Mouse (Mus musculus): Measurements from ENCODE around the gene Fate1. TPM values are rescaled to one million over a fixed set of nuclear protein-coding genes. Genes with fewer than 3 reads are reported as not detected.
"Not testable (repeated sequence)": the region's sequence is repeated elsewhere in the genome, so short reads cannot be mapped to it uniquely, and the experiment has no call there.

Fate1 gene
- polyA plus RNA-seq (2012; ENCODE audit: insufficient read depth, insufficient read length, missing spikeins) = not detected in 2 replicates

DNA sequence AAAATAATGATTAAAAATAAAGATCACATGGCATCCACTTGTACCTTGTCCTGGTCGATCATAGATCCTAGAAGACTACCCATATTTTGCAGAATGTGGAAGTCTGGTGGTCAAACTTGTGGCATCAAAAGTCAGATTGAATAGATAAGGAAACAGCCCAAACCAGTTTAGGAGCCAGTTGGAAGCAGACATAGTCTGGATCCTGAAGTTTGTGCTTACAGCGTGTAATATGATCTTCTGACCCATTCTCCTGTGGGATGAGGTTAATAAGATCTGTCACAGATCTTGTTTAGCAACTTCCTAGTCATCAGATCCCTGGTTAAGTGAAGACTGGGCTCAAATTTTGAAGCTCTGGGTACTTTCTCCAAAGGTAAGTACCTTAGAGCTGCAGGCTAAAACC, at the start of gene Fate1:
TSS of gene Fate1 (plus strand) at position 301 of the 400 bp plus-strand sequence.
- Histone ChIP-seq H3K27ac (ENCODE audit: insufficient read depth, low read depth, low read length) (no peak within 1 kb of the TSS), H3K4me3 (ENCODE audit: insufficient read depth, low read length) (no peak within 1 kb of the TSS), H3K4me1 (ENCODE audit: control insufficient read depth, insufficient read depth, low read length) (no peaks in the 10 kb centered on the region)
- TF ChIP-seq POLR2A (IDR thresholded peaks at IDR 0.05; ENCODE audit: borderline replicate concordance, low read depth, low read length) = no peak
- no peak for TF ChIP-seq CTCF (IDR thresholded peaks at IDR 0.05; ENCODE audit: low read depth, low read length)

DNA sequence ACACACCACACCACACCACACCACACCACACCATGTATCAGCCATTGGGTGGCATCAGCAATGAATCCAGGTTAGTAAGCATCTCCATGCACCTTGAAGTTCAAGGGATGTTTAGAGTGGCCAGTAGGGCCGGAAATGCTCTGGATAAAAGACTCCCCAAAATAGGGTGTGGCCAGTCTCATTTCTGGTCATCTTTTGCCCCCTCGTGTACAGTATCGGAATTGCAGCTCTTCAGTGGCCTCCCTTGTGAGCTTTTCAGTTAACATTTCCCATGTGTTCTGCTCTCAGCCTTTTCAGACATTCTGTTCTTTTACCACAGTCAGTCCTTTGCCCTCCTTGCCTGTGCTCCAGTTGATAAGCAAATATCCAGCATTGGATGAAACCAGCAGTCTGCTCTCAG, 26.2 kb upstream of the Fate1 start:
- TF ChIP-seq POLR2A (IDR thresholded peaks at IDR 0.05; ENCODE audit: borderline replicate concordance, low read depth, low read length) = no peak
- Histone ChIP-seq H3K4me3 (ENCODE audit: insufficient read depth, low read length) (no peak overlapping the region), H3K27ac (ENCODE audit: insufficient read depth, low read depth, low read length) (no peak overlapping the region), H3K4me1 (ENCODE audit: control insufficient read depth, insufficient read depth, low read length) (peaks cover 3% of the 10 kb centered on the region; the same call in 1 of the 2 replicates)

DNA sequence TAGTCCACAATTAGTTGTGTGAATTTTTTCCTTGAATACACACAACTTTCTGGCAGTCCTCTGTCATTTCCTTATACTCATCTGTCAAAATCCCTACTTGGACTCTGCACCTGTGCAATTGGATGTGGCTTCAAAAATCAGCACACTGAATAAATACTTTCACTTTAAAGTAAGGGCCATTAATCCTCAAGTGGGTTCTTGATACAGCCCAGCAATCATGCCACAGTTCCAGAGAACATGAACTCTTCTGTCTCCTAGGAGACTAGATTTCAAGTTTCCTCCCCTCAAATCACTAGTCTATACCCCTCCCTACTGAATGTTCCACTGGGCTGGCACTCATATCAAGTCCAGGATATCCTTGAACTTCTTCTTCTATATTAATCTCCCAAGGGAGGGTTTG, 14.4 kb upstream of the Fate1 start:
- no peak overlapping the region for H3K27ac ChIP-seq (ENCODE audit: insufficient read depth, low read depth, low read length)
- TF ChIP-seq CTCF (IDR thresholded peaks at IDR 0.05; ENCODE audit: low read depth, low read length) = no peak
- TF ChIP-seq POLR2A (IDR thresholded peaks at IDR 0.05; ENCODE audit: borderline replicate concordance, low read depth, low read length) = no peak

DNA sequence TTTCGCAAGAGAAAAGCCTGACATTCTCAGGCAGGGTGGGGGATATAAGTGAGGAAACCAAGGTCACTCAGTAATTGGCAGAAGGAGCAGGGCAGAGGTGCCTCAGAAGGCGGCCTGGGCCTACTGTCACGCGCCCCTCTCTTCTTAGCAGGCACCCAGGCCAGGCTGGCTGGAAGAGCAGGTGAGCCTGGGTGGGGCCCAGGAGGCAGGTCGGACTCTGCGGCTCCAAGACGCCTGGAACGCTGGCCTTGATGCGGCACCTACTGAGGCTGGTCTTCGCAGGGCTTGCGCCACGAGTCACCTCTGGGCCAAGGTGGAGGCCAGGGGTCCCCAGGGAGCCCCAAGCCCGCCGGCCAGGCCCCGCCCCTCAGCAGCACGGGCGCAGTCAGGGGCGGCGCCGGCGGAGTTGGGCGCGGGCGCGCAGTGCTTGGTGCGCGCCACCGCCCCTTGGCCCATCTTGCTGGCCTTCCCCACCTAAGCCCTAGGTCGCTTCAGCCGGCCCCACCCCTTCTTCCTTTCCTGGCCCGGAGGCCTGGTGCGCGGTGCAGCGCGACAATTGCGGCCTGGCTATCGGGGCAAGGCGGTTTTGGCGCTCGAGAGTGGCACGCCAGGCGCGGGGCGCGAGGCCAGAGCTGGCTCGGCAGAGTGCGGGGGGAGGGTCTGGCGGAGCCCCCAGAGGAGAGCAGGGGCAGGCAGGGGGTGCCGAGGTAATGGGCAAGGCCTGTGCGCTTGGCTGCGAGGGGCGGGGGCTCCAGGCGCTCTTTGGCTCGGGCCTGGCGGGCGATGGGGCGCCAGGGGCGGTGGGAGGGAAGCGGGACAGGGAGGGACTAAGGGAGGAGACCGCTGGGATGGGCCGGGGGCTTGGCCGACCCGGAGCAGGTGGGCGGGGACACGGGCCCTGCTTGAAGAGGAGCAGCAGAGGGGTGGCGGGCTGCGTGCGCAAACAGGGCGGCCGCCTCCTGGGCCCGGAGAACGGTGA, 10.4 kb upstream of the Fate1 start, which contains the start of gene Prrg3:
TSS of gene Prrg3 (plus strand) at position 552 of the 979 bp plus-strand sequence.
- Histone ChIP-seq H3K4me1 (ENCODE audit: control insufficient read depth, insufficient read depth, low read length) (no peaks in the 10 kb centered on the region), H3K4me3 (ENCODE audit: insufficient read depth, low read length) (no peak within 1 kb of the TSS), H3K27ac (ENCODE audit: insufficient read depth, low read depth, low read length) (no peak within 1 kb of the TSS)
- TF ChIP-seq POLR2A (IDR thresholded peaks at IDR 0.05; ENCODE audit: borderline replicate concordance, low read depth, low read length) (no peak), CTCF (IDR thresholded peaks at IDR 0.05; ENCODE audit: low read depth, low read length) (no peak)

More for the DNA sequence above, 14.4 kb upstream of the Fate1 start:
- H3K4me3 ChIP-seq (ENCODE audit: insufficient read depth, low read length) = no peak overlapping the region
- H3K4me1 ChIP-seq (ENCODE audit: control insufficient read depth, insufficient read depth, low read length) = no peaks in the 10 kb centered on the region

DNA sequence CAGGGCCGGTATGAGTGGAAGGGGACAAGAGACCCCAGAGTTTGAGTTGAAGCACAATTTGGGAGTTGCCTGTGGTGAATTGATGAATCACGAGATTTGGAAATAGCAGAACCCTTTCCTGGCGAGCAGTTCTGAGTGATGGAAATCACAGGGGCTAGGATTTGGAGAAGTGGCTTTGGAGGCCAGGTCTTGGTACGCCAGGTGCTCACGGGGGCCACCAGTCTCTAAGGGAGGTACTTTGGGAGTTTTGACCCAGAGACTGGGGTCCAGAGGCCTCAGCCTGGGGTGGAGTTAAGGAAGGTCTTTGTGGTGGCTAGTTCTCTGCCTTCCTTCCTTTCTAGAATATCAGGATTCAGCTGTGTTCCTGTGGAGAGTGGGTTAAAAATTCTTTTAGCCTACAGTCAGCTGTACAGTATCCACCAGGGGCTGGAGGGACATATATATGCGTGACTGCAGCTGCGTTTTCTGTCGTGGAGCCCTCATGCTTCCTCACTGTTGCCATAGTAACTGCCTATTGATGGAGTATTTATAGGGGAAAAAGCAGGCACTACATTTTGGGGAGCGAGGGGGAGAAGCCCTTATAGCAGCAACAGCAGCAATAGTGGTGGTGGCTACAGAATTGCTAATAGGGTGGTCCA, 9.4 kb upstream of the Fate1 start:
- TF ChIP-seq CTCF (IDR thresholded peaks at IDR 0.05; ENCODE audit: low read depth, low read length) (no peak), POLR2A (IDR thresholded peaks at IDR 0.05; ENCODE audit: borderline replicate concordance, low read depth, low read length) (no peak)
- no peaks in the 10 kb centered on the region for H3K4me1 ChIP-seq (ENCODE audit: control insufficient read depth, insufficient read depth, low read length)
- H3K4me3 ChIP-seq (ENCODE audit: insufficient read depth, low read length) = no peak overlapping the region
- H3K27ac ChIP-seq (ENCODE audit: insufficient read depth, low read depth, low read length) = no peak overlapping the region

DNA sequence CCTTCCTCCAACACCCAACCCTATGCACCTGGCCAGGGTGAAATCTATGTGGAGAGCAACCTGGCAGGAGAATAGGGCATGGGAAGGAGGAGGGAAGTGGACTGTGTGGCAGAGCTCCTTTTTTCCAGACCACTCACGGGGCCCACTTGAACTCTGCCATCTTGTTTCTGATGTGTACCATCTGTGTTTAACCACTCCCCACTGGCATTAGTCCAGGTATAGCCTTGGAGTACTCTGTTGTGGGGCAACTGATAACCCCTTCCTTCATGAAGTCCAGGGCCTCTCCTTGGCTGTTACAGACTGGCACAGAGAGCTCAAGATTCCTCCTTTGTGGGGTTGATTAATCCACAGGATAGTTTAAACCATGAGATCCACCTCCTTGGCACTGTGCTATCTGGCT, 4.6 kb upstream of the Fate1 start:
- H3K4me1 ChIP-seq (ENCODE audit: control insufficient read depth, insufficient read depth, low read length) = no peaks in the 10 kb centered on the region
- H3K27ac ChIP-seq (ENCODE audit: insufficient read depth, low read depth, low read length) = no peak overlapping the region
- no peak for TF ChIP-seq POLR2A (IDR thresholded peaks at IDR 0.05; ENCODE audit: borderline replicate concordance, low read depth, low read length)
- TF ChIP-seq CTCF (IDR thresholded peaks at IDR 0.05; ENCODE audit: low read depth, low read length) = no peak
- no peak overlapping the region for H3K4me3 ChIP-seq (ENCODE audit: insufficient read depth, low read length)

DNA sequence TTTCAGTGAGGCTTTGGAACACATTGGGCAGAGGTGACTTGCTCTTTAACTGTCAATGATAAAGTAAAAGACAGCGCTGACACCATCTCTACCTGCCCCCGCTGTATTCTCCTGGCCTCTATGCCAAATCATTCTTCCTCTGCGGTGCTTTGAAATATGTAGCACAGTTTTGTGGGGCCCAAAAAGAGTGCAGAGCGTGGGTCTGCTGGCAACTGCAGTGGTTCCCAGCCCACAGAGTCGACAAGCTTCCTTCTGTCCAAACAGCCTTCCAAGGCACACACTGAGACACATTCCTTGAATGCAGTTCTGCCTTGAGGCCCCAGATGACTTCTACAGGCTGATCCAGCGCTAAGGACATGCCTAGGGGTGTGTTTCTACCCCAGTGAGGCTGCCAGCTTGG, 4.0 kb upstream of the Fate1 start:
- Histone ChIP-seq H3K4me1 (ENCODE audit: control insufficient read depth, insufficient read depth, low read length) (no peaks in the 10 kb centered on the region), H3K27ac (ENCODE audit: insufficient read depth, low read depth, low read length) (no peak overlapping the region), H3K4me3 (ENCODE audit: insufficient read depth, low read length) (no peak overlapping the region)
- TF ChIP-seq CTCF (IDR thresholded peaks at IDR 0.05; ENCODE audit: low read depth, low read length) = no peak
- TF ChIP-seq POLR2A (IDR thresholded peaks at IDR 0.05; ENCODE audit: borderline replicate concordance, low read depth, low read length) = no peak

DNA sequence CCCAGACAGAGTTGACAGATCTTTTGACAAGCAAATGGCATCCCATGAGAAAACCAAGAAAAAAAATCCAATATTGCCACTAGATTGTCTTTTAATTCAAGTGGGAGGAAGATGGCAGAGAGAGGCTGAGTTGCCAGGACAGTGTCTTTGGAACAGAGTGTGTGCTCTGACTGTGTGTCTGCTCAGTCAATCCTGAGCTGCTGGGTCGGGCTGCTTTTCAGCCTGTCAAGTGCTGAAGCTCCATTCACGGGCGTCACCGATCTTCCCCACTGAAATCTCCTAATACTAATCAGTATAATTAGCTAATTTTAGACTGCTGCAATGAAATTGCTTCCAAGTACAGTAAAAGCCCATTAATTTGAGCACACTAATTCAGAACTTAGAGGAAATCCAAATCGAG, 1.5 kb upstream of the Fate1 start:
- TF ChIP-seq CTCF (IDR thresholded peaks at IDR 0.05; ENCODE audit: low read depth, low read length) (no peak), POLR2A (IDR thresholded peaks at IDR 0.05; ENCODE audit: borderline replicate concordance, low read depth, low read length) (no peak)
- Histone ChIP-seq H3K4me3 (ENCODE audit: insufficient read depth, low read length) (no peak overlapping the region), H3K27ac (ENCODE audit: insufficient read depth, low read depth, low read length) (no peak overlapping the region), H3K4me1 (ENCODE audit: control insufficient read depth, insufficient read depth, low read length) (no peaks in the 10 kb centered on the region)

DNA sequence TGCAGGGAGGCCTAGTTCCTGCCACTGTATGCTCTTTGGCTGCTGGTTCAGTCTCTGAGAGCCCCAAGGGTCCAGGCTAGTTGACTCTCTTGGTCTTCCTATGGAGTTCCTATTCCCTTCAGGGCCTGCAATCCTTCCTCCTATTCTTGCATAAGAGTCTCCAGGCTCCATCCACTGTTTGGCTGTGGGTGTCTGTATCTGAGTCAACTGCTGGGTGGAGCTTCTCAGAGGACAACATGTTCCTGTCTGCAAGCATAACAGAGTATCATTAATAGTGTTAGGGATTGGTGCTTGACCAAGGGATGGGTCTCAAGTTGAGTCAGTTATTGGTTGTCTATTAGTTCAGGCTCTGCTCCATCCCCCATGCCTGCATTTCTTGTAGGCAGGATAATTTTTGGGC, 4.9 kb downstream of the Fate1 start:
- H3K4me1 ChIP-seq (ENCODE audit: control insufficient read depth, insufficient read depth, low read length); H3K27ac ChIP-seq (ENCODE audit: insufficient read depth, low read depth, low read length); H3K4me3 ChIP-seq (ENCODE audit: insufficient read depth, low read length): not testable (repeated sequence)

DNA sequence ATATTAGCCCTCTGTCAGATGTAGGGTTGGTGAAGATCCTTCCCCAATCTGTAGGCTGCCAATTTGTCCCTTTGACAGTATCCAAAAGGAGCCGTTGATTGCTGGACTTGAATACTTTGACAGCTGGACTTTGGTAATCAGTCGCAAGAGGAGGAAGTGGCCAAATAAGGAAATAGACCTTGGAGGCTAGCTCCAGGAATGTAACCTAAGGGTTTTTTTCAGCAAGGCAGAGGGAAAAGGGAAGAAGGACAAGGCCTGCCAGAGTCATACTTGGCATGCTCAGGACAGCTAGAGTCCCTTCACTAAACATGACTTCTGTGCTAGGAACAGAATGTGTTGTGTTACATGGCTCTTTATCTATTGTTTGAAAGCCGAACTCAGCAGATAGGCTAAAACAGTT, 7.7 kb downstream of the Fate1 start:
- peaks cover 12% of the 10 kb centered on the region for H3K4me1 ChIP-seq (ENCODE audit: control insufficient read depth, insufficient read depth, low read length)
- no peak overlapping the region for H3K4me3 ChIP-seq (ENCODE audit: insufficient read depth, low read length)
- no peak for TF ChIP-seq POLR2A (IDR thresholded peaks at IDR 0.05; ENCODE audit: borderline replicate concordance, low read depth, low read length)
- no peak for TF ChIP-seq CTCF (IDR thresholded peaks at IDR 0.05; ENCODE audit: low read depth, low read length)
- no peak overlapping the region for H3K27ac ChIP-seq (ENCODE audit: insufficient read depth, low read depth, low read length)
